Mouse (Mus musculus): ENCODE results near the gene Aldh3b2. TPM values are rescaled to one million over a fixed set of nuclear protein-coding genes. Genes with fewer than 3 reads are reported as not detected.

The Aldh3b2 gene
- polyA plus RNA-seq, 1 experiment from 2014 or later: 22.8 TPM

GRCm38 (mm10) chr19:4018743-4019583 is 46.8 kb downstream of the Aldh3b2 start:
- ATAC-seq (ENCODE audit: insufficient read depth, low FRiP score, low read depth): peak; percentile 79
- H3K4me2 ChIP-seq: peak overlapping the region; percentile 8; the same call in 1 of the 2 replicates
- WGBS: 29% methylated on average over 18 of the region's 18 CpGs
- H3K4me3 ChIP-seq (replicated peaks): no peak overlapping the region
- no peaks in the 10 kb centered on the region for H3K9me3 ChIP-seq
- no peaks in the 10 kb centered on the region for H3K36me3 ChIP-seq
- peaks cover 9% of the 10 kb centered on the region; the same call in 1 of the 2 replicates for H3K4me1 ChIP-seq
- H3K27me3 ChIP-seq (replicated peaks): no peaks in the 10 kb centered on the region
- H3K27ac ChIP-seq: 0 out of 2 replicates have a peak overlapping the region, but pooled peaks have one; percentile 16
- H3K9ac ChIP-seq: no peak overlapping the region

- peaks cover 9% of the 10 kb centered on the region; the same call in 1 of the 2 replicates for H3K4me1 ChIP-seq
- H3K9me3 ChIP-seq: no peaks in the 10 kb centered on the region
- WGBS: 62% methylated on average over 7 of the region's 7 CpGs
- H3K27ac ChIP-seq: no peak overlapping the region
- no peak overlapping the region for H3K4me2 ChIP-seq
- no peaks in the 10 kb centered on the region for H3K27me3 ChIP-seq (replicated peaks)
- no peak for ATAC-seq (ENCODE audit: insufficient read depth, low FRiP score, low read depth)
- no peaks in the 10 kb centered on the region for H3K36me3 ChIP-seq
- no peak overlapping the region for H3K4me3 ChIP-seq (replicated peaks)
- no peak overlapping the region for H3K9ac ChIP-seq
Measured at GRCm38 (mm10) chr19:4023185-4023584, 51.1 kb downstream of the Aldh3b2 start.

- peaks cover 2% of the 10 kb centered on the region; the same call in 1 of the 2 replicates for H3K4me1 ChIP-seq
- H3K36me3 ChIP-seq: no peaks in the 10 kb centered on the region
- H3K27ac ChIP-seq: no peak overlapping the region
- no peak overlapping the region for H3K9ac ChIP-seq
- no peak for ATAC-seq (ENCODE audit: insufficient read depth, low FRiP score, low read depth)
- H3K4me3 ChIP-seq (replicated peaks): no peak overlapping the region
- H3K9me3 ChIP-seq: no peaks in the 10 kb centered on the region
- H3K27me3 ChIP-seq (replicated peaks): no peaks in the 10 kb centered on the region
- H3K4me2 ChIP-seq: no peak overlapping the region
Measured at GRCm38 (mm10) chr19:4027576-4027975, 55.4 kb downstream of the Aldh3b2 start.

Other genes starting within 250 kb of the Aldh3b2 start
- 24.4 and 26.3 TPM in 2 replicates for gene Kmt5b, start 204.9 kb upstream of the Aldh3b2 start, polyA plus RNA-seq (2015; fragmentation: Nextera tagmentation; extraction: Ambion mirVana)
- gene Chka, start 120.6 kb upstream of the Aldh3b2 start, polyA plus RNA-seq (2015; fragmentation: Nextera tagmentation; extraction: Ambion mirVana): 56.9 and 65.3 TPM in 2 replicates
- 34.7 and 42.6 TPM in 2 replicates for gene Tcirg1, start 65.2 kb upstream of the Aldh3b2 start, polyA plus RNA-seq (2015; fragmentation: Nextera tagmentation; extraction: Ambion mirVana)
- 312 and 320 TPM in 2 replicates for gene Ndufs8, start 59.6 kb upstream of the Aldh3b2 start, polyA plus RNA-seq (2015; fragmentation: Nextera tagmentation; extraction: Ambion mirVana)
- gene Aldh3b1, start 42.5 kb upstream of the Aldh3b2 start, polyA plus RNA-seq (2015; fragmentation: Nextera tagmentation; extraction: Ambion mirVana): 3.6 and 4.2 TPM in 2 replicates
- 21.4 and 22.2 TPM in 2 replicates for gene Unc93b1, start 37.1 kb upstream of the Aldh3b2 start, polyA plus RNA-seq (2015; fragmentation: Nextera tagmentation; extraction: Ambion mirVana)
- 0.06 and 0.12 TPM in 2 replicates for gene Aldh3b3, start 13.7 kb upstream of the Aldh3b2 start, polyA plus RNA-seq (2015; fragmentation: Nextera tagmentation; extraction: Ambion mirVana)
- gene Acy3, start 14.2 kb downstream of the Aldh3b2 start, polyA plus RNA-seq (2015; fragmentation: Nextera tagmentation; extraction: Ambion mirVana): 9.2 and 9.8 TPM in 2 replicates
- gene Tbx10, start 20.4 kb downstream of the Aldh3b2 start, polyA plus RNA-seq (2015; fragmentation: Nextera tagmentation; extraction: Ambion mirVana): 0.21 and 0.31 TPM in 2 replicates
- gene Nudt8, start 28.3 kb downstream of the Aldh3b2 start, polyA plus RNA-seq (2015; fragmentation: Nextera tagmentation; extraction: Ambion mirVana): 32.2 and 33.6 TPM in 2 replicates
- gene Gm49405, start 28.3 kb downstream of the Aldh3b2 start, polyA plus RNA-seq (2015; fragmentation: Nextera tagmentation; extraction: Ambion mirVana): 3.5 and 3.8 TPM in 2 replicates
- gene Doc2g, start 31.0 kb downstream of the Aldh3b2 start, polyA plus RNA-seq (2015; fragmentation: Nextera tagmentation; extraction: Ambion mirVana): 4.0 and 4.5 TPM in 2 replicates
- 198 and 218 TPM in 2 replicates for gene Ndufv1, start 40.5 kb downstream of the Aldh3b2 start, polyA plus RNA-seq (2015; fragmentation: Nextera tagmentation; extraction: Ambion mirVana)
- gene Gstp1, start 65.7 kb downstream of the Aldh3b2 start, polyA plus RNA-seq (2015; fragmentation: Nextera tagmentation; extraction: Ambion mirVana): 711 and 842 TPM in 2 replicates
- 13.2 and 19.1 TPM in 2 replicates for gene Gstp2, start 73.7 kb downstream of the Aldh3b2 start, polyA plus RNA-seq (2015; fragmentation: Nextera tagmentation; extraction: Ambion mirVana)
- 3.3 and 7.1 TPM in 2 replicates for gene Gstp3, start 87.2 kb downstream of the Aldh3b2 start, polyA plus RNA-seq (2015; fragmentation: Nextera tagmentation; extraction: Ambion mirVana)
- 3.1 and 3.6 TPM in 2 replicates for gene Cabp2, start 109.2 kb downstream of the Aldh3b2 start, polyA plus RNA-seq (2015; fragmentation: Nextera tagmentation; extraction: Ambion mirVana)
- gene Cdk2ap2, start 124.9 kb downstream of the Aldh3b2 start, polyA plus RNA-seq (2015; fragmentation: Nextera tagmentation; extraction: Ambion mirVana): 121 and 130 TPM in 2 replicates
- gene Pitpnm1, start 127.7 kb downstream of the Aldh3b2 start, polyA plus RNA-seq (2015; fragmentation: Nextera tagmentation; extraction: Ambion mirVana): 12.9 and 16.2 TPM in 2 replicates
- gene Aip, start 153.5 kb downstream of the Aldh3b2 start, polyA plus RNA-seq (2015; fragmentation: Nextera tagmentation; extraction: Ambion mirVana): 79.0 and 91.0 TPM in 2 replicates
- not detected in 2 replicates for gene Gpr152, start 167.5 kb downstream of the Aldh3b2 start, polyA plus RNA-seq (2015; fragmentation: Nextera tagmentation; extraction: Ambion mirVana)
- 0.13 and 0.19 TPM in 2 replicates for gene Cabp4, start 171.7 kb downstream of the Aldh3b2 start, polyA plus RNA-seq (2015; fragmentation: Nextera tagmentation; extraction: Ambion mirVana)
- 164 and 180 TPM in 2 replicates for gene Coro1b, start 176.3 kb downstream of the Aldh3b2 start, polyA plus RNA-seq (2015; fragmentation: Nextera tagmentation; extraction: Ambion mirVana)
- 6.4 and 7.5 TPM in 2 replicates for gene Ptprcap, start 181.3 kb downstream of the Aldh3b2 start, polyA plus RNA-seq (2015; fragmentation: Nextera tagmentation; extraction: Ambion mirVana)
- 44.7 and 49.5 TPM in 2 replicates for gene Rps6kb2, start 191.0 kb downstream of the Aldh3b2 start, polyA plus RNA-seq (2015; fragmentation: Nextera tagmentation; extraction: Ambion mirVana)
- 1.5 and 2.0 TPM in 2 replicates for gene Carns1, start 203.2 kb downstream of the Aldh3b2 start, polyA plus RNA-seq (2015; fragmentation: Nextera tagmentation; extraction: Ambion mirVana)
- gene Tbc1d10c, start 219.0 kb downstream of the Aldh3b2 start, polyA plus RNA-seq (2015; fragmentation: Nextera tagmentation; extraction: Ambion mirVana): 3.0 and 4.0 TPM in 2 replicates
- 745 and 766 TPM in 2 replicates for gene Ppp1ca, start 219.7 kb downstream of the Aldh3b2 start, polyA plus RNA-seq (2015; fragmentation: Nextera tagmentation; extraction: Ambion mirVana)
- 25.4 and 27.4 TPM in 2 replicates for gene Rad9a, start 229.3 kb downstream of the Aldh3b2 start, polyA plus RNA-seq (2015; fragmentation: Nextera tagmentation; extraction: Ambion mirVana)
- gene Clcf1, start 241.9 kb downstream of the Aldh3b2 start, polyA plus RNA-seq (2015; fragmentation: Nextera tagmentation; extraction: Ambion mirVana): 5.4 and 6.2 TPM in 2 replicates
- not detected in 2 replicates for gene AC109138.7, start 242.0 kb downstream of the Aldh3b2 start, polyA plus RNA-seq (2015; fragmentation: Nextera tagmentation; extraction: Ambion mirVana)